Mouse (Mus musculus): ENCODE results near the gene Lrp1. TPM values are rescaled to one million over a fixed set of nuclear protein-coding genes. Genes with fewer than 3 reads are reported as not detected.
A peak's percentile ranks its signal among the peaks of the same experiment; 100 is the strongest.

The Lrp1 gene
- total RNA-seq, 2 experiments from 2014 or later, result 105 to 132 TPM

GRCm38 (mm10) chr10:127652906-127653638, 32.1 kb upstream of the Lrp1 start:
- DNase-seq, result no peak

DNA sequence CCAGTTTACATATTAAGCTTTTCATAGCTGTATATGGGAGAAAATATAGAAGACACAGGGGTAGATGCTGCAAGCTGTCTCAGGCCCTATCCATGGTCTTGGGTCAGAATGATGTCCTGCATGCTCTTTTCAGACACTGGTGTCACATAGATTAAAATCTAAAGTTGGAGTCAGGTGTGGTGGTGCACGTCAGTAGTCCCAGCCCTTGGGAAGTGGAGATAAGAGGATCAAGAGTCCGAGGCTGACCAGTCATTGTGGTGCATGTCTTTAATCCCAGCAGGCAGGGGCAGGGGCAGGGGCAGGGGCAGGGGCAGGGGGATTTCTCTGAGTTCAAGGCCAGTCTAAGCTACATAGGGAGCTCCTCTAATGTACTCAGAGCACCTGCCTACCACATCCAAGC, 24.8 kb upstream of the Lrp1 start:
- no peak for DNase-seq

DNA sequence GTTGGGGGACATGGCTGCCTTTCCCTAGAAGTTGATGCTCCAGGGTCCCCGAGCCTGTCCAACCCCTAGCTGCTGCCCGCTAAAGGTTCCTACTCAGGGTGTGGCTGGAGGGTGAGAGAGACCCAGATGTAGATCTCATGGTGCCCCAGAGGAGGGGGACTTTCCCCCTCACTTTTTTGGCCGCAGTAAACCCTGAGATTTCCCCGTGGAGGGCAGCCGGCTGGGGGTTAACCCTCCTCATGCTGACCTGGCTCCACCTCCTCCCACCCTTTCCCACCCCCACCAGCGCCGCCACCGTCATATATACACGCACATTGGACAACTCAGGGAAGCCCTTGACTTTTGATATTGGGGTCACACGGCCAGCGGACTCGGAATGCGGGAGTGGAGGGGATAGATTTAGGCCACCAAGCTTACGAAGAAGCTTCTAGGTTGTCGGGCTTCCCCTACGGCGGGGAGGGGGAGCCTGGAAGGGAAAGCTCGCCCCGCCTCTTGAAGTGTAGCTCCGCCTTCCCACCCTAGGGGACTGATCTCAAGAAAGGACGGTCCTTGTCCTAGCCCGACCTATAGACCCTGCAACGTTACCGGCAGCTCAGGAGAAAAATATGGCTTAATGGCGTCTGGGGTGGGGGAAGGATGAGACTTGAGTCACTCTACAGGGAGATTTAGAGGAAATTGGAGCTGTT, 22.7 kb upstream of the Lrp1 start:
- peak; percentile 73 for DNase-seq

- DNase-seq, result peak; percentile 67
These were observed 22.0 kb upstream of the Lrp1 start, which contains the start of gene Stat6 for GRCm38 (mm10) chr10:127642772-127643552. TSS of gene Stat6 (plus strand) at chr10:127642986.

DNA sequence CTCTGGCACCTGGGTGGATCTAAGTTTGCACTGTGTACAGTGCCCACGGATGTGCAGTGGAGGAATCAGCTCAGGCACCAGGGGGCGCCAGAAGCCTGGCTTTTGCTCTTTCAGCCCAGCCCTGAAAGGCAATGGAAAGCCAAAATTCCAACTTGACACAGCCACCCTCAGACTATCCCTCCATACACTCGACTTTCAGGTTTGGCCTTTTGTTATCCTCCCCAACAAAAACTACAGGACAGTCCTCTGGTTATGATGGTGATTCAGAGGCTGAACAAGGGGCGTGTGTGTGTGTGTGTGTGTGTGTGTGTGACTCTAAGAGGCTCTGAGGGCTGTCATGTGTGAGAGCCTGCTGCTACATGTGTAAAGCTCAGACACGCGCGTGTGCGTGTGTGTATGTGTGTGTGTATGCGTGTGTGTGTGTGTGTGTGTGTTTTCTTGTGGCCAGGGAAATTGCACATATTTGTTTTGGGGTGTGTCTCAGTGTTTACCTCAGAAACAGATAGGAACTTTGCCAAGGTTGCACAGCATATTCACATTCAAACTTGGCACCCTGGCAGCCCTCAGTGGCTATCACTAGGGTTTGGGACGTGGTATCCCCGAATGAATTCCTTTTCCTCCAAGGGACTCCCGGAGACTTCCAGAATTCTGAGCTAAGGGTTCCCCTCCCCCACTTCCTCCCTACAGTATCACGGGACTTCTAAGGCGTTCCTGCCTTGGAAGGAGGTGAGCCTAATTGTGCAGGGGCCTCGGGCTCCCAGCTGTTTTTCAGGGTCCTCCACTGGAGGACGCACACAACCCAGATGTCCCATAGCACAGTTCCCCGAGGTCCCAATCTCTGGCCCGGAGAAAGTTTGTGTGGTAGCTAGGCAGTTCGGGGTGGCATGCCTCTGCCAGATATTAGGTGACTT, 21.2 kb upstream of the Lrp1 start:
- peak; percentile 95 for DNase-seq

DNA sequence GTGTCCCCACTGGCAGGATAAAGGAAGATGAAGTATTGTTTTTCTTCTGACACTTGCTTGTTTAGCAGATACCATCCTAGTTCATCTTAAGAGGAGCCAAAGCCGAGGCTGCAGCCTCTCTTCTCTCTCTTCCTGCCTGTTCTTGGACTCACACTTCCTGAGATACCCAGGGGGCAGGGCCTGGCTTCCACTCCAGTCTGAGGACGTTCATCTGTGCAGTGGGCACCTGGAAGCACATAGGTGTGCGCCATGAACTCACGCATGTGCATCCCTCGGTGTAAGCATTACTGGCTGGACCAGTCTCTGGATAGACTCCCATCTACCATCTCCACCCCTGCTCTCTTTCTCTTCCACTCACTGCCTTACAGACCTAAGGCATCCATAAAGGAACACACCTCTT, 19.5 kb upstream of the Lrp1 start:
- DNase-seq, result no peak

GRCm38 (mm10) chr10:127632668-127633271, 11.8 kb upstream of the Lrp1 start:
- DNase-seq, result no peak

GRCm38 (mm10) chr10:127631261-127632214, 10.6 kb upstream of the Lrp1 start:
- no peak for DNase-seq

DNA sequence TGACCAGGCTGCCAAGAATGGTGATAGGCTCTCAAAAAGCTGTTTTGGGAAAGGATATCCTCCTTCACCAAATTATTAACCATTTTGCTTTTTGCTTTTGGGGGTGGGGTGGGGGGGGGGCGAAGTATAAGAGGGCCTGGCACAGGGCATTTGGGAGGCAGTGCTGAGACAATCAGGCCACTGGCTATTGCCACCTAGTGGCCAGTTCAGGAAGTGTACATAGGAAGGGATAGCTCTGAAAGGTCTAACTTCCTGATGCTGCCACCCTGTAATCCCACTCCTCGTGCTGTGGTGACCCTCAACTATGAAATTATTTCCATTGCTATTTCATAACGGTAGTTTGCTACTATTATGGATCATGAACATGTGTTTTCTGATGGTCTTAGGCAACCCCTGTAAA, 5.5 kb upstream of the Lrp1 start:
- no peak for DNase-seq

GRCm38 (mm10) chr10:127623439-127624216, 2.7 kb upstream of the Lrp1 start:
- no peak for DNase-seq

DNA sequence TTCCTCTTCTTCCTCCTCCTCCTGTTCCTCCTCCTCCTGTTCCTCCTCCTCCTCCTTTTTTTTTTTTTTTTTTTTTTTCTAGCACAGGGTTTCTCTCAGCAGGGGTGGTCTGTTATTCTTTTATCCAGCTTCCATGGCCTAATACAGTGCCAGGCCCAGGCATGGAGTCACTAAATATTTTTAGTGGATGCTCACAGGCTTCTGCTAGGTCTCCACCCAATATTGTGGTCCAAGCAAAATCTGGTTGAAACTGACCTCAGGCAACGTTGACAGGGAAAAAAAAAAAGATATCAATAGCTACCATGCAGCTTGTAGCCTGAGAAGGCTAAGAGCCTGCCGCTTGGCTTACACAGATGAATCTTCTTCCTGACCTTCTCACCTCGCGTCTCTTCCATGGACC, 1.7 kb upstream of the Lrp1 start:
- no peak for DNase-seq

- DNase-seq, result peak; percentile 67
These were observed 1.1 kb upstream of the Lrp1 start for GRCm38 (mm10) chr10:127622057-127622392.

- DNase-seq, result peak; percentile 91
These were observed 476 bp upstream of the Lrp1 start for GRCm38 (mm10) chr10:127621191-127622056.

DNA sequence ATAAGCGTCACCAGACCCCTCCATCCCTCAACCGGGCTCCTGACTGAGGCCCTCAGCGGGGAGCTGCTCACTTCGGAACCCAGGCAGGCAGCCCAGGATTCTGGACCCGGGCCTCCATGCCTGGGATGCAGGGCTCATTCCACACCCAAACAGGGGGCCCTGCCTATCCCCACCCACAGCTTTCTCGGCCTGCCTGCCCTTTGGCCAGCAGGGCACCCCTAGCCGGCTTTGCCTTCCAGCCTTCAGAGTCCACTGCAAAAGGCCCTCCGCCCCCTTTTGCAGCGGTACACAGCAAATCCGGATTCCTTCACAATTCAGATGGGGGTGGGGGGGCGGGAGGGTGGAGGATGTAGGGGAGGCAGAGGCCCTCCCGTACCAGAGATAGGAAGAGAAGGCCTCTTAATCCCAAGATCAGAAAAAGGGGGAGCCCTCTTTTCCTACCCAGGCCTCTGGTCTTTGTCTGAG, 975 bp downstream of the Lrp1 start:
- DNase-seq, result peak; percentile 46

DNA sequence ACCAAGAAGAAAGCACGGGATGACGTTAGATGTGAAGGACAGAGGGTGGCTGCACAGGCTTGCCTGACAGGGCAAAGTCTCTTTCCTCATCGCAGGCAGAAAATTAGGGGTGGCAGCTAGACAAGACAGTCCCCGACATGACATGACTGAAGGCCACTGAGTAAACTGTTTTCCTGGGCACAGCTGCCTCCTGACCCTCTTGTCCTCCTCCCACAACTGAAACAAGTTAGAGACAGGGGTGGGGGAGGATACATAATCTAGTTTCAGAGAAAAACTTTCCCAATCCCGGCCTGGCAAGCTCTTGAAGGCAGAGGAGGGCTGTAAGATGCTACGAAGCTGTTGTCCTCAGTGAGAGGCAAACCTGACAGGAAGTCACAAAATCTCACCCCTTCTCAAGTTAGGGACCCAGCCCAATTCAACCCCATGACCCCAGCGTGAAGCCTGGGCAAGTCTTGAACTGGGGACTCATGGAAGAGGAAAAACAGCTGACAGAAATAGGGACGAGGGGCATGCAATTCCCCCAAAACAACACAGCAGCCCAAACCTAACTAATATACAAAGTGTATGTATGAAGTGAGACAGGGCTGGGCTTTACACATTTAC, 1.7 kb downstream of the Lrp1 start:
- DNase-seq, result no peak

DNA sequence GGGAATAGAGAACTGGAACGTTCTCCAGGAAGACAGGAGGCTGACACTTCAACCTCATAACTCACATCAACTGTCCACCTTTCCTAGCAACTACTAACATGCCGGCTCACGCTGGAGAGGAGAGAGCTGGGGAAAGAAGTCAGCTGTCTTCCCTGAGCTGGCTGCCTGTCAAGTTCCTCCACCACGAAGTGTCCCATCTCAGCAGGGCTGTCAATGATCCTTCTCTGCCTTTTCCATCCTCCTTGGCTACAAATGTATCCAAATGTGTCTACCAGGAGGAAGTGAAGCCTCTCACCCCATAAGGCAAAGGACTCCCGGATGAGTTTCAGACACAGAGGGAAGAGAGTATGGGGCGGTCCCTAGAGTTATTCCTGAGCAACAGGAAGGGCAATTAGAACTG, 2.8 kb downstream of the Lrp1 start:
- no peak for DNase-seq

- DNase-seq, result no peak
These were observed 3.7 kb downstream of the Lrp1 start for GRCm38 (mm10) chr10:127617294-127617693.

DNA sequence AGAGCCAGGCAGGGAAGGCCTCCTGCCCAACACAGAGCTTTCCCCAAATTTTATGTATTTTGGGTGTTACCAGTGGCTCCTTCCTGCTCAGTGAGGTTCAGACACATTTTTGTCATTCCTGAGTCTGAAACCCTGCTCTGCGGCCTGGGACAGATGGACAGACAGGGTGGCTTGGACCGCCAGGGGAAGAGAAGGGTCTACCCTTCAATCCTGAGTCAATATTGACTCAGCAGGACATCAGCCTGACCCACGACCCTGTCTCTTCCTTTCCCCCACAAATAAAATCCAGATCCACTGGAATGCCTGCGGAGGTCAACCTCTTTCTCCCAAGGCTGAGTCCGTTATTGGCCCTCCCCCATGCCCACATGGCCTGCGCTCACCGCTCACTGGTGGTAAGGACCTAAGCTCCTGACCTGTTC, 4.7 kb downstream of the Lrp1 start:
- no peak for DNase-seq
